Mouse (Mus musculus) kidney, adult 2 months (tissue): ENCODE results near the gene Col10a1. TPM values are rescaled to one million over a fixed set of nuclear protein-coding genes. Genes with fewer than 3 reads are reported as not detected.
A peak's percentile ranks its signal among the peaks of the same experiment; 100 is the strongest.

Experiments
- DNase-seq: peaks from one replicate; pipeline ENCODE4 v3.0.0; 2021
- H3K27ac ChIP-seq: fragments of 200-500 bp; 2 replicates; pipeline ENCODE4 v1.5.1; 2012; ENCODE audit warnings: low read depth, low read length, control low read depth, inconsistent platforms; ENCODE audit not compliant: insufficient read depth
- H3K27me3 ChIP-seq: fragments of 200-500 bp; replicated peaks from 2 replicates; pipeline ENCODE4 v1.6.1; 2012; ENCODE audit warnings: mild to moderate bottlenecking, moderate library complexity, low read length, inconsistent platforms; ENCODE audit not compliant: control insufficient read depth, insufficient read depth
- H3K36me3 ChIP-seq: fragments of 200-500 bp; 2 replicates; pipeline ENCODE4 v1.6.1; 2012; ENCODE audit warnings: mild to moderate bottlenecking, moderate library complexity, low read length, inconsistent platforms; ENCODE audit not compliant: control insufficient read depth, insufficient read depth
- H3K4me1 ChIP-seq: fragments of 200-500 bp; 2 replicates; pipeline ENCODE4 v1.6.1; 2011; ENCODE audit warnings: low read length; ENCODE audit not compliant: control insufficient read depth, insufficient read depth
- H3K4me3 ChIP-seq: fragments of 200-500 bp; 2 replicates; pipeline ENCODE4 v1.5.1; 2011; ENCODE audit warnings: mild to moderate bottlenecking, low read depth, low read length, control low read depth; ENCODE audit not compliant: insufficient read depth
- CTCF ChIP-seq: fragments of 200-500 bp; conservative IDR thresholded peaks from 2 replicates; pipeline ENCODE4 v1.5.1; 2011; ENCODE audit warnings: low read depth, mild to moderate bottlenecking, control low read depth, low read length, moderate library complexity, mixed read lengths; ENCODE audit not compliant: insufficient read depth, insufficient read length
- POLR2A ChIP-seq: fragments of 200-500 bp; IDR thresholded peaks from one replicate; pipeline ENCODE4 v1.6.1; 2011; ENCODE audit warnings: low read depth, low read length, control low read depth
- WGBS: fragments of 180-500 bp; shearing (Covaris S2); methylation state at CpG from one replicate; pipeline ENCODE4 v1.1.7; 2018; 5-methylcytosine and 5-hydroxymethylcytosine counted together
- polyA plus RNA-seq: library from polyadenylated mRNA; depleted of rRNA; stranded (reverse); fragments of >200 nt; gene quantifications from 2 replicates; pipeline ENCODE4 v1.2.3, GENCODE M21; 2012; rRNA removed

Col10a1 gene
- polyA plus RNA-seq = not detected in 2 replicates

DNA sequence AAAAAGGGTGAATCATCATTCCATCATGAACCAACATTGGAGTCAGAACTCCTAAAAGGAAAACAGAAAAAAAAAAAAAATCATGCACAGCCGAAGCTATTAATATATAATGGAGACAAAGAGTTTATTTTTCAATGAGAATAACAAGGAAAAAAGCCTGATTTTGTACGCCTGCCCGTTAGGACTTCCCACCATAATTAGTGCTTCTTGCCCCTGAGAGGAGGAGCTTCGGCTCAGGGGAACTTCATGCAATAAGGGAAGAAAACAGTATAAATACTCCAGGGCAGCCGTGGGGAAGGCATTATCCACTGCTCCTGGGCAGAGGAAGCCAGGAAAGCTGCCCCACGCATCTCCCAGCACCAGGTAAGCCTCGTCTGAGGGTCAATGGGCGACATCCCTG, at the start of gene Col10a1:
Gene Col10a1 (plus strand): TSS at position 301 of the 400 bp plus-strand sequence.
- no peaks in the 10 kb centered on the region for H3K27me3 ChIP-seq
- H3K36me3 ChIP-seq = no peaks in the 10 kb centered on the region
- TF ChIP-seq POLR2A (no peak), CTCF (no peak)
- DNase-seq = no peak
- H3K4me1 ChIP-seq = no peaks in the 10 kb centered on the region
- WGBS = 79% methylated on average over 8 of the region's 8 CpGs
- H3K4me3 ChIP-seq = no peak within 1 kb of the TSS
- H3K27ac ChIP-seq = no peak within 1 kb of the TSS

- no peaks in the 10 kb centered on the region for H3K36me3 ChIP-seq
- no peak overlapping the region for H3K27ac ChIP-seq
- TF ChIP-seq POLR2A (no peak), CTCF (no peak)
- 64% methylated on average over 6 of the region's 6 CpGs for WGBS
- H3K4me3 ChIP-seq = no peak overlapping the region
- no peak for DNase-seq
- H3K27me3 ChIP-seq = no peaks in the 10 kb centered on the region
- no peaks in the 10 kb centered on the region for H3K4me1 ChIP-seq
These were observed 48.8 kb upstream of the Col10a1 start for GRCm38 (mm10) chr10:34341014-34341413.

- no peak for DNase-seq
- 81% methylated on average over 1 of the region's 1 CpGs for WGBS
- H3K4me1 ChIP-seq = no peaks in the 10 kb centered on the region
- no peak overlapping the region for H3K4me3 ChIP-seq
- H3K36me3 ChIP-seq = no peaks in the 10 kb centered on the region
- H3K27ac ChIP-seq = no peak overlapping the region
- H3K27me3 ChIP-seq = no peaks in the 10 kb centered on the region
- TF ChIP-seq POLR2A (no peak), CTCF (no peak)
These were observed 47.9 kb upstream of the Col10a1 start for GRCm38 (mm10) chr10:34341886-34342285.

- peak overlapping the region; percentile 28; the same call in 1 of the 2 replicates for H3K27ac ChIP-seq
These were observed 37.6 kb upstream of the Col10a1 start for GRCm38 (mm10) chr10:34352166-34352565.

DNA sequence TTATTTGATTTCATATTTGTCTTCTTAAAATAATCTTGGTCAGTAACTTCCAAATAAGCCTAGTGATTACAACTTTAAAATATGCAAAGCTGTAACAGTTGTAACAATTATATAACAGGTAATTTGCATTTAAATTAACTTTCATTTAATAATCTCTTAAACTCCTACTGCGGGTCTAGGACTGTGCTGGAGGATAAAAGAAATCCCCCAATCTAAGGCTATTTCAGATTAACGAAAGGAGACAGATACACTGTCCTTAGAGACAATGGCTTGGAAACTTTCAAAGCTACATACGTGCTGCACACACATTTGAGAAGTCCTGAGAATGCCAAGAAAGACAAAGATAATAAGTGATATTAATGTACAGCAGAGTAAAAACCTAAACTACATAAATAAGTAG, 31.5 kb upstream of the Col10a1 start:
- TF ChIP-seq CTCF = no peak
- TF ChIP-seq POLR2A = no peak
- Histone ChIP-seq H3K27ac (no peak overlapping the region), H3K36me3 (no peaks in the 10 kb centered on the region), H3K27me3 (no peaks in the 10 kb centered on the region), H3K4me1 (no peaks in the 10 kb centered on the region), H3K4me3 (no peak overlapping the region)
- no peak for DNase-seq
- 81% methylated on average over 3 of the region's 3 CpGs for WGBS

More at GRCm38 (mm10) chr10:34352166-34352565, 37.6 kb upstream of the Col10a1 start:
- Histone ChIP-seq H3K4me1 (peaks cover 3% of the 10 kb centered on the region; the same call in 1 of the 2 replicates), H3K36me3 (no peaks in the 10 kb centered on the region), H3K4me3 (no peak overlapping the region), H3K27me3 (no peaks in the 10 kb centered on the region)
- no peak for DNase-seq
- TF ChIP-seq POLR2A = no peak
- TF ChIP-seq CTCF = no peak
- 52% methylated on average over 4 of the region's 4 CpGs for WGBS

DNA sequence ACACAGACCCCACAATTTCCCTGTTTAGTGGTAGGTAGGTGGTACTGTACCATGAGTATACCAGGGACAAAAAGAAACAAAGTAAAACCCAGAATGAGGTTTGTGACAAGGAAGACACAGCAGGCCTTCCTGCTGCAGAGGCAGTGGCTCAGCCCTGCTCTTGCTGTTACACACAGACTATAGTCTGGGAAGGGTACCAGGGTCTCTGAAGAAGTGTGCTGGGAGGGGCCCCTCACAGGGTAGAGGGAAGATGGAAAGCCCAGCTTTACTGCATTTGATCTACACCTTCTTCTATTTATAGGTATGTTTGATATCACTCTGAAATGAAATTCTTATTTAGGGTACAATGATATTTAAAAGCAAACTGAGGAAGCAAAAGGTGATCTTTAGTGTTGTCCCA, 26.0 kb upstream of the Col10a1 start:
- Histone ChIP-seq H3K36me3 (no peaks in the 10 kb centered on the region), H3K27me3 (no peaks in the 10 kb centered on the region), H3K4me1 (no peaks in the 10 kb centered on the region), H3K4me3 (no peak overlapping the region), H3K27ac (no peak overlapping the region)
- DNase-seq = no peak
- TF ChIP-seq POLR2A (no peak), CTCF (no peak)

- H3K27me3 ChIP-seq = no peaks in the 10 kb centered on the region
- no peak for DNase-seq
- H3K4me3 ChIP-seq = no peak overlapping the region
- no peak for TF ChIP-seq POLR2A
- TF ChIP-seq CTCF = no peak; the same call in 1 of the 2 replicates
- H3K4me1 ChIP-seq = no peaks in the 10 kb centered on the region
- H3K27ac ChIP-seq = no peak overlapping the region
- 65% methylated on average over 5 of the region's 5 CpGs for WGBS
- no peaks in the 10 kb centered on the region for H3K36me3 ChIP-seq
These were observed 21.6 kb upstream of the Col10a1 start for GRCm38 (mm10) chr10:34368138-34368537.
